Comparison of ENCODE assay signal across 8 mouse cellular contexts in the genomic region with DNA sequence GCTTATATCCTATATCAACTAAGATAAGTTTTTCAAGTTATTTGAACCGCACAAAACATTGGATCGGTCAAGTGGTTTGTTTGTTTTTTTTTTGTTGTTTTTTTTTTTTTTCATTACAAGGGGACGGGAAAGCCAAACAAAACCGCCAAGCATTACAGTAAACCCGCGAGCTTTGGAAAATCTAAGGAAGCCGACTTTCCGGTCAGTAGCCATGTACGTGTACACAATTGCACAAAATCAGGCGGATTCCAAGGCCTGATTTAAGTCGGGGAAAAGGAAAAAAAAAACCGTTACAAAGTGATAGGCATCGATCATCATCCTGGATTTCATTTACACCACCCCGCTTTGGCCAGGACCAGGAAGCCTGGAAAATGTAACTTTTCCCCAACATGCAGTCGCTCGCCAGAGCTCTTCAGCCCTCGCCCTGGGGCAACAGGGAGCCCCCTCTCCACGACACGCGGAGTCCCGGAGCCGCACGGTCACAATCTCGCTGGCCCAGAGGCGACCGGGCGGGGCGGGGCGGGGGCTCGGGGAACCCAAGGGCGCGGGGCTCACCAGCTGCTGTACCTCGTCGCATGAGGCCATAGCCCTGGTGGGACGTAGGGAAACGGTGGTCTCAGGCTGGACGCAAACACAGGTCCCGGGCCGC. TPM values are rescaled to one million over a fixed set of nuclear protein-coding genes. Genes with fewer than 3 reads are reported as not detected.
DNase-seq lines count a peak whose midpoint lies in the region; ATAC-seq and TF ChIP-seq lines count a peak whose summit lies in the region.

No protein-coding gene starts in this region.

- H3K9ac ChIP-seq in hindbrain, embryonic 12.5 days, result peak overlapping the region; percentile 84

- DNase-seq in layer of hippocampus, adult 2 months (ENCODE audit: low spot score in 2 of 2), result no peak
- no peak for DNase-seq in layer of hippocampus, adult 9-11 months
- no peak for DNase-seq in layer of hippocampus, postnatal 10 days (ENCODE audit: low spot score in 2 of 2)
- no peak for DNase-seq in cerebellum, postnatal 4 days (ENCODE audit: low spot score in 2 of 2)
- DNase-seq in cerebellum, postnatal 25 days, result no peak

- peak overlapping the region; percentile 94 for H3K27ac ChIP-seq in layer of hippocampus, adult 2 months
- H3K27ac ChIP-seq in bone marrow macrophage, adult 2 months (ENCODE audit: insufficient read depth, low read depth, low read length), result peak overlapping the region; percentile 94
- peak overlapping the region; percentile 96 for H3K27ac ChIP-seq in hindbrain, embryonic 12.5 days
- H3K27ac ChIP-seq in macrophage, result peak overlapping the region; percentile 47

- H3K4me1 ChIP-seq in bone marrow macrophage, adult 2 months (ENCODE audit: control insufficient read depth, insufficient read depth, low read length), result peaks cover 11% of the 10 kb centered on the region
- H3K4me1 ChIP-seq in hindbrain, embryonic 12.5 days, result peaks cover 15% of the 10 kb centered on the region

- no peaks in the 10 kb centered on the region for H3K9me3 ChIP-seq in hindbrain, embryonic 12.5 days (replicated peaks)

- no peaks in the 10 kb centered on the region for H3K27me3 ChIP-seq in hindbrain, embryonic 12.5 days

- ATAC-seq in hindbrain, embryonic 12.5 days (ENCODE audit: low FRiP score), result no peak

- TF ChIP-seq CTCF in layer of hippocampus, adult 2 months (conservative IDR thresholded peaks at IDR 0.05), result no peak
- no peak for TF ChIP-seq CTCF in bone marrow macrophage, adult 2 months (IDR thresholded peaks at IDR 0.05; ENCODE audit: low read depth, low read length)

- H3K4me2 ChIP-seq in hindbrain, embryonic 12.5 days (replicated peaks), result peak overlapping the region; percentile 98

- peaks cover 86% of the 10 kb centered on the region for H3K79me2 ChIP-seq in macrophage (ENCODE audit: inconsistent target)

- H3K36me3 ChIP-seq in hindbrain, embryonic 12.5 days, result no peaks in the 10 kb centered on the region
- no peaks in the 10 kb centered on the region for H3K36me3 ChIP-seq in macrophage (ENCODE audit: inconsistent target)

- WGBS in hindbrain, embryonic 12.5 days, result 1% methylated on average over 39 of the region's 39 CpGs
- 2% methylated on average over 38 of the region's 39 CpGs for WGBS in macrophage (ENCODE audit: missing documents)

- no peak for TF ChIP-seq POLR2A in bone marrow macrophage, adult 2 months (IDR thresholded peaks at IDR 0.05; ENCODE audit: borderline replicate concordance, low read depth, low read length)

- peak overlapping the region; percentile 93 for H3K4me3 ChIP-seq in layer of hippocampus, adult 2 months
- H3K4me3 ChIP-seq in bone marrow macrophage, adult 2 months (ENCODE audit: insufficient read depth, low read length), result peak overlapping the region; percentile 97
- peak overlapping the region; percentile 82 for H3K4me3 ChIP-seq in hindbrain, embryonic 12.5 days
- peak overlapping the region; percentile 73 for H3K4me3 ChIP-seq in macrophage (ENCODE audit: inconsistent target)

RNA-seq across cellular contexts. Expression of gene Sept10, which starts 0.7 kb away (rescaled TPM):
- 1 to 10 TPM; 8.0 to 8.7 TPM for total RNA-seq in layer of hippocampus, adult 2 months (2021)
- polyA plus RNA-seq in bone marrow macrophage, adult 2 months (2012; ENCODE audit: insufficient read depth, insufficient read length, missing spikeins), result 14.7 and 18.1 TPM in 2 replicates
- polyA plus RNA-seq in hindbrain, embryonic 12.5 days (2016; fragmentation: Nextera tagmentation; extraction: Ambion mirVana), result 24.4 and 29.0 TPM in 2 replicates
- total RNA-seq in macrophage (2018; cell fraction: chromatin; rRNA removed), result 10 to 100 TPM in 19 of 26 experiments, 1 to 10 TPM in 7; 7.7 to 21.8 (median 14.4) TPM
- total RNA-seq in macrophage (2018; cell fraction: cytosol; rRNA removed), result 10 to 100 TPM in 5 of 26 experiments, 1 to 10 TPM in 21; 6.5 to 11.9 (median 7.7) TPM
- 10 to 100 TPM in 15 of 26 experiments, 1 to 10 TPM in 11; 6.0 to 20.0 (median 10.2) TPM for total RNA-seq in macrophage (2018; cell fraction: nucleus; rRNA removed)
- polyA plus RNA-seq in macrophage (2018), result 5.6 to 10.3 TPM (median 8.2 TPM) in 3 replicates
- total RNA-seq in layer of hippocampus, postnatal 10 days (2021), result 10 to 100 TPM; 12.5 to 15.6 TPM

RNA-seq across cellular contexts. Expression of gene Sowahc, which starts 0.8 kb away (rescaled TPM):
- 1 to 10 TPM; 6.6 to 7.4 TPM for total RNA-seq in layer of hippocampus, adult 2 months (2021)
- polyA plus RNA-seq in bone marrow macrophage, adult 2 months (2012; ENCODE audit: insufficient read depth, insufficient read length, missing spikeins), result 7.8 and 8.3 TPM in 2 replicates
- polyA plus RNA-seq in hindbrain, embryonic 12.5 days (2016; fragmentation: Nextera tagmentation; extraction: Ambion mirVana), result 19.6 and 20.8 TPM in 2 replicates
- total RNA-seq in macrophage (2018; cell fraction: chromatin; rRNA removed), result 100 to 1,000 TPM in 6 of 26 experiments, 10 to 100 TPM in 20; 14.5 to 135 (median 64.2) TPM
- 100 to 1,000 TPM in 6 of 26 experiments, 10 to 100 TPM in 20; 10.2 to 171 (median 41.6) TPM for total RNA-seq in macrophage (2018; cell fraction: cytosol; rRNA removed)
- 100 to 1,000 TPM in 18 of 26 experiments, 10 to 100 TPM in 8; 19.9 to 213 (median 131) TPM for total RNA-seq in macrophage (2018; cell fraction: nucleus; rRNA removed)
- 4.8 to 13.0 TPM (median 11.4 TPM) in 3 replicates for polyA plus RNA-seq in macrophage (2018)
- 10 to 100 TPM; 11.4 to 12.7 TPM for total RNA-seq in layer of hippocampus, postnatal 10 days (2021)
